Mouse (Mus musculus): ENCODE results near the gene Pamr1. TPM values are rescaled to one million over a fixed set of nuclear protein-coding genes. Genes with fewer than 3 reads are reported as not detected.
A peak's percentile ranks its signal among the peaks of the same experiment; 100 is the strongest.

The Pamr1 gene
- total RNA-seq, 2 experiments from 2014 or later = 8.1 to 11.1 TPM

GRCm38 (mm10) chr2:102595395-102596130 is 45.8 kb downstream of the Pamr1 start:
- DNase-seq (ENCODE audit: low spot score in 2 of 2) = no peak

GRCm38 (mm10) chr2:102598911-102599721 is 49.3 kb downstream of the Pamr1 start:
- peak; percentile 51 to 82 for DNase-seq (ENCODE audit: low spot score in 2 of 2)

- no peak for DNase-seq (ENCODE audit: low spot score in 2 of 2)
These were observed 50.7 kb downstream of the Pamr1 start for GRCm38 (mm10) chr2:102600516-102600915.

GRCm38 (mm10) chr2:102610485-102610884 is 60.7 kb downstream of the Pamr1 start:
- no peak for DNase-seq (ENCODE audit: low spot score in 2 of 2)

GRCm38 (mm10) chr2:102616637-102617036 is 66.8 kb downstream of the Pamr1 start:
- DNase-seq (ENCODE audit: low spot score in 2 of 2) = no peak

- peak; percentile 21 to 76 for DNase-seq (ENCODE audit: low spot score in 2 of 2)
These were observed 71.1 kb downstream of the Pamr1 start for GRCm38 (mm10) chr2:102620744-102621429.

GRCm38 (mm10) chr2:102622176-102622575 is 72.4 kb downstream of the Pamr1 start:
- DNase-seq (ENCODE audit: low spot score in 2 of 2) = no peak

- DNase-seq (ENCODE audit: low spot score in 2 of 2) = no peak
These were observed 73.1 kb downstream of the Pamr1 start for GRCm38 (mm10) chr2:102622943-102623342.

- DNase-seq (ENCODE audit: low spot score in 2 of 2) = peak in 1 of 2 experiments; percentile 69
These were observed 74.7 kb downstream of the Pamr1 start for GRCm38 (mm10) chr2:102624538-102624937.

GRCm38 (mm10) chr2:102632361-102632760 is 82.5 kb downstream of the Pamr1 start:
- no peak for DNase-seq (ENCODE audit: low spot score in 2 of 2)

GRCm38 (mm10) chr2:102634010-102634409 is 84.2 kb downstream of the Pamr1 start:
- no peak for DNase-seq (ENCODE audit: low spot score in 2 of 2)

- peak in 1 of 2 experiments; percentile 67 for DNase-seq (ENCODE audit: low spot score in 2 of 2)
These were observed 85.8 kb downstream of the Pamr1 start for GRCm38 (mm10) chr2:102635523-102636060.

GRCm38 (mm10) chr2:102636116-102636600 is 86.3 kb downstream of the Pamr1 start:
- peak in 1 of 2 experiments; percentile 78 for DNase-seq (ENCODE audit: low spot score in 2 of 2)

GRCm38 (mm10) chr2:102638140-102638539 is 88.3 kb downstream of the Pamr1 start:
- no peak for DNase-seq (ENCODE audit: low spot score in 2 of 2)

- no peak for DNase-seq (ENCODE audit: low spot score in 2 of 2)
These were observed 88.9 kb downstream of the Pamr1 start for GRCm38 (mm10) chr2:102638690-102639089.

GRCm38 (mm10) chr2:102648845-102649500 is 99.2 kb downstream of the Pamr1 start:
- peak in 1 of 2 experiments; percentile 87 for DNase-seq (ENCODE audit: low spot score in 2 of 2)

- no peak for DNase-seq (ENCODE audit: low spot score in 2 of 2)
These were observed 100.5 kb downstream of the Pamr1 start for GRCm38 (mm10) chr2:102650322-102650721.

- DNase-seq (ENCODE audit: low spot score in 2 of 2) = no peak
These were observed 106.3 kb downstream of the Pamr1 start for GRCm38 (mm10) chr2:102655966-102656725.

GRCm38 (mm10) chr2:102657726-102658125 is 107.9 kb downstream of the Pamr1 start:
- no peak for DNase-seq (ENCODE audit: low spot score in 2 of 2)

GRCm38 (mm10) chr2:102658163-102658660 is 108.4 kb downstream of the Pamr1 start, which contains the start of gene Slc1a2:
Gene Slc1a2 (plus strand): TSS chr2:102658659.
- DNase-seq (ENCODE audit: low spot score in 2 of 2) = peak; percentile 66 to 85
